Comparison of ENCODE assay signal across 20 mouse cellular contexts in the genomic region with DNA sequence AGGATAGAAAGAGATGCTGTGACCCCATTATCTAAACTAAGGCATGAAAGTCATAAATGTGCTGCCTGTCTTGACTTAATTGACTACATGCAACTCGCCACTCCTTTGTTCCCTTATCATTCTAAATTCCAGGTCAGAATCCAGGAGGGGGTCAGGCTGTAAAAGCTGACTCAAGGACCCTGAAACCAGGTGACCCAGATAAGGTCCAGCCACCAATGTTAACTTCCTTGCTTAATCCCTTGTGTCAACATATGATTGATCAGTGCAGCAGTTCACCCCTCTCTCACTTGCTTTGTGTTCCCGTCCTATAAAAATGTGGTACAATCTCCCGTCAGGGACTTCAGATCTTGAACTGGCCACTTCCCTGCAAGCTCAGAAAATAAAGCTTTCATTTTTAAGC. TPM values are rescaled to one million over a fixed set of nuclear protein-coding genes. Genes with fewer than 3 reads are reported as not detected.
DNase-seq lines count a peak whose midpoint lies in the region; ATAC-seq lines count a peak whose summit lies in the region.
"Had no signal": no experiment of that assay in that cellular context is flagged by ENCODE, and none has a peak within 500 bp of the region (broad histone marks: within the 10 kb centered on the region; RNA-seq: fewer than 3 reads in every experiment).

No protein-coding gene starts in this region.

- H3K9ac ChIP-seq in midbrain, embryonic 11.5 days (ENCODE audit: low read length) = no peak overlapping the region
- H3K9ac ChIP-seq in intestine, embryonic 16.5 days (ENCODE audit: low read depth, low read length) = no peak overlapping the region
- H3K9ac ChIP-seq in stomach, embryonic 15.5 days = no peak overlapping the region
- H3K9ac ChIP-seq: heart, embryonic 13.5 days; hindbrain, embryonic 13.5 days had no signal

- H3K36me3 ChIP-seq in midbrain, embryonic 11.5 days (ENCODE audit: control insufficient read depth, insufficient read depth, low read length) = no peaks in the 10 kb centered on the region
- no peaks in the 10 kb centered on the region for H3K36me3 ChIP-seq in midbrain, embryonic 10.5 days
- H3K36me3 ChIP-seq in intestine, embryonic 16.5 days (ENCODE audit: control insufficient read depth, insufficient read depth, low read length) = no peaks in the 10 kb centered on the region
- no peaks in the 10 kb centered on the region for H3K36me3 ChIP-seq in stomach, embryonic 15.5 days
- H3K36me3 ChIP-seq: embryonic facial prominence, embryonic 10.5 days; heart, embryonic 13.5 days; hindbrain, embryonic 13.5 days had no signal

- no peaks in the 10 kb centered on the region for H3K4me1 ChIP-seq in midbrain, embryonic 11.5 days (ENCODE audit: control insufficient read depth, insufficient read depth, low read length)
- peaks cover 5% of the 10 kb centered on the region; the same call in 1 of the 2 replicates for H3K4me1 ChIP-seq in midbrain, embryonic 10.5 days
- peaks cover 9% of the 10 kb centered on the region; the same call in 1 of the 2 replicates for H3K4me1 ChIP-seq in intestine, embryonic 16.5 days (ENCODE audit: control insufficient read depth, insufficient read depth, low read length)
- no peaks in the 10 kb centered on the region for H3K4me1 ChIP-seq in stomach, embryonic 15.5 days
- H3K4me1 ChIP-seq: hindbrain, embryonic 13.5 days had no signal

- no peak overlapping the region for H3K4me3 ChIP-seq in midbrain, embryonic 11.5 days (ENCODE audit: low read depth, low read length)
- no peak overlapping the region for H3K4me3 ChIP-seq in midbrain, embryonic 10.5 days
- no peak overlapping the region for H3K4me3 ChIP-seq in intestine, embryonic 16.5 days (ENCODE audit: low read length)
- H3K4me3 ChIP-seq in stomach, embryonic 15.5 days (replicated peaks) = no peak overlapping the region
- H3K4me3 ChIP-seq: embryonic facial prominence, embryonic 10.5 days; heart, embryonic 13.5 days; hindbrain, embryonic 13.5 days had no signal

- no peaks in the 10 kb centered on the region for H3K9me3 ChIP-seq in midbrain, embryonic 11.5 days (ENCODE audit: control insufficient read depth, low read length)
- no peaks in the 10 kb centered on the region for H3K9me3 ChIP-seq in midbrain, embryonic 10.5 days (replicated peaks)
- H3K9me3 ChIP-seq in intestine, embryonic 16.5 days (ENCODE audit: control insufficient read depth, low read length) = no peaks in the 10 kb centered on the region
- H3K9me3 ChIP-seq in stomach, embryonic 15.5 days = no peaks in the 10 kb centered on the region
- H3K9me3 ChIP-seq: embryonic facial prominence, embryonic 10.5 days; heart, embryonic 13.5 days; hindbrain, embryonic 13.5 days had no signal

- WGBS in midbrain, embryonic 11.5 days = 48% methylated on average over 3 of the region's 3 CpGs
- 54% methylated on average over 3 of the region's 3 CpGs for WGBS in midbrain, embryonic 10.5 days
- WGBS in intestine, embryonic 16.5 days = 46% methylated on average over 3 of the region's 3 CpGs
- WGBS in stomach, embryonic 15.5 days = 41% methylated on average over 3 of the region's 3 CpGs

- no peak overlapping the region for H3K27ac ChIP-seq in midbrain, embryonic 11.5 days (ENCODE audit: low read depth, low read length)
- H3K27ac ChIP-seq in midbrain, embryonic 10.5 days (replicated peaks) = no peak overlapping the region
- H3K27ac ChIP-seq in intestine, embryonic 16.5 days (ENCODE audit: low read length) = no peak overlapping the region
- H3K27ac ChIP-seq in stomach, embryonic 15.5 days = no peak overlapping the region
- H3K27ac ChIP-seq: embryonic facial prominence, embryonic 10.5 days; heart, embryonic 13.5 days; hindbrain, embryonic 13.5 days; hindbrain, postnatal 0 days had no signal

- no peak overlapping the region for H3K4me2 ChIP-seq in midbrain, embryonic 11.5 days
- H3K4me2 ChIP-seq in intestine, embryonic 16.5 days (ENCODE audit: low read depth, low read length) = no peak overlapping the region
- no peak overlapping the region for H3K4me2 ChIP-seq in stomach, embryonic 15.5 days
- H3K4me2 ChIP-seq: heart, embryonic 13.5 days; hindbrain, embryonic 13.5 days had no signal

- ATAC-seq in midbrain, embryonic 11.5 days (ENCODE audit: low FRiP score) = peak; percentile 33; the same call in 1 of the 2 replicates
- peak; percentile 93 for ATAC-seq in intestine, embryonic 16.5 days
- peak; percentile 84 for ATAC-seq in stomach, embryonic 15.5 days (ENCODE audit: insufficient read depth, low FRiP score, low read depth)
- no peak for ATAC-seq in megakaryocyte progenitor cell, adult 5-6 weeks (replicated peaks; ENCODE audit: poor library complexity)
- ATAC-seq in cerebellum, adult (ENCODE audit: insufficient number of reproducible peaks, low FRiP score, low TSS enrichment) = no peak
- ATAC-seq: forebrain, embryonic 14.5 days; hindbrain, postnatal 0 days had no signal

- no peaks in the 10 kb centered on the region for H3K27me3 ChIP-seq in midbrain, embryonic 11.5 days (ENCODE audit: control insufficient read depth, insufficient read depth, low read length)
- H3K27me3 ChIP-seq in midbrain, embryonic 10.5 days (ENCODE audit: low read depth, poor library complexity, severe bottlenecking) = no peaks in the 10 kb centered on the region
- H3K27me3 ChIP-seq in intestine, embryonic 16.5 days (replicated peaks; ENCODE audit: control insufficient read depth, insufficient read depth, low read length) = no peaks in the 10 kb centered on the region
- no peaks in the 10 kb centered on the region for H3K27me3 ChIP-seq in stomach, embryonic 15.5 days (replicated peaks)
- H3K27me3 ChIP-seq: heart, embryonic 13.5 days; hindbrain, embryonic 13.5 days had no signal

- no peak for DNase-seq in midbrain, embryonic 11.5 days (ENCODE audit: low spot score, missing footprints)
- DNase-seq in midbrain, embryonic 10.5 days (ENCODE audit: low spot score) = no peak
- DNase-seq in urinary bladder, postnatal 25 days (ENCODE audit: low spot score) = no peak
- DNase-seq: adrenal gland, adult 2 months; adrenal gland, postnatal 25 days; cerebellum, adult 2 months; cerebellum, postnatal 10 days; gastrocnemius, postnatal 36 days; heart, postnatal 36 days had no signal

RNA-seq across cellular contexts. Expression of a gene that starts 31.1 kb away (rescaled TPM):
- polyA plus RNA-seq in midbrain, embryonic 11.5 days (2014; fragmentation: Nextera tagmentation; extraction: Ambion mirVana) = 0.18 and 0.22 TPM in 2 replicates
- polyA plus RNA-seq in midbrain, embryonic 10.5 days (2016; fragmentation: Nextera tagmentation; extraction: Ambion mirVana) = 0.06 and 0.10 TPM in 2 replicates
- 0.28 and 0.57 TPM in 2 replicates for polyA plus RNA-seq in intestine, embryonic 16.5 days (2015; fragmentation: Nextera tagmentation; extraction: Ambion mirVana)
- polyA plus RNA-seq in stomach, embryonic 15.5 days (2015; fragmentation: Nextera tagmentation; extraction: Ambion mirVana) = 0.24 and 0.30 TPM in 2 replicates
- 1.2 and 2.6 TPM in 2 replicates for total RNA-seq in megakaryocyte progenitor cell, adult 5-6 weeks (2015)
- 2.4 TPM in 1 of 2 replicates, not detected in the other for total RNA-seq in megakaryocyte progenitor cell, adult 5-6 weeks (2017)
- total RNA-seq: adrenal gland, adult 2 months; adrenal gland, postnatal 25 days; gastrocnemius, adult 8-10 months; gastrocnemius, postnatal 36 days; heart, postnatal 36 days; hindbrain, postnatal 0 days had no signal
- polyA plus RNA-seq: adrenal gland, adult 2 months; cerebellum, adult 2 months; heart, postnatal 0 days; hindbrain, postnatal 0 days had no signal

Comparison
In these comparisons a context has a peak if more than half of its experiments do, and no peak if none do; other contexts are left out.
1. ATAC-seq: peak in midbrain, embryonic 11.5 days (single experiment), intestine, embryonic 16.5 days (single experiment) and stomach, embryonic 15.5 days (single experiment); none in megakaryocyte progenitor cell, adult 5-6 weeks (single experiment) and cerebellum, adult (single experiment).